Mouse (Mus musculus): ENCODE measurements around the gene Mapk6. TPM values are rescaled to one million over a fixed set of nuclear protein-coding genes. Genes with fewer than 3 reads are reported as not detected.

Gene Mapk6
- total and polyA plus RNA-seq, 3 experiments: 19.6 to 91.0 (median 44.1) TPM

DNA sequence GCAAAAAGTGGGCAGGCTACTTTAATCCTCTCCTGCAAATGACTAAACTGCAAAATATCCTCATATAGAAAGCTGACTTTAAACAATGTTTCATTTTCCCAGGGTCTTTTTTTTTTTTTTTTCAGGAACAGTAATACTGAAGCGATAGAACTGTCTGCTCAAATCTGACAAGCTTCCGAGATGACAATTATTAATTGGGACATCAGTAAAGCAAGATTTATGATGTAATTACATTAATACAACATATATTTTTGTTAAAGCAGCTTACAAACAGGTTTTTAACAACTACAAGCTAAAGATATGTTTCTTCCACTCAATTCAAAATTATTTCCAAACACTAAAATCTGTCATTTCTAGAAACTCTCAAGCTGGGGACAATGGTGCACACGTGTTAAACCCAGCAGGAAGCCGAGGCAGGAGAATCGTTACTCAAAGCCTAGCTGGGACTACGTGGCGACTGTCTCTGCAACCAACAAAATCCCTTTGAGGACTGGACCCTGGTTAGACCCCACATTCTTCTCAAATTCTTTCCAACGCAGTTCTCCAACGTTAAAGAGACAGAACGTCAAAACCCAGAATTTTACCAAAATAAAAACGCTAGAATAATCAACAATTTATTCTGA lies 1.5 kb downstream of the Mapk6 start:
- Histone ChIP-seq H3K9ac (ENCODE audit: control insufficient read depth, low read depth, low read length, poor library complexity, severe bottlenecking) (peak overlapping the region; percentile 99), H3K36me3 (ENCODE audit: control insufficient read depth in 1 of 2, insufficient read depth in 2 of 2, low read length in 2 of 2) (peaks cover 0 to 26% of the 10 kb centered on the region in 2 experiments; a peak in 2 of 4 replicates), H3K9me3 (replicated peaks; ENCODE audit: insufficient read depth, low read length) (no peaks in the 10 kb centered on the region), H3K4me3 (ENCODE audit: control insufficient read depth in 1 of 2, insufficient read depth in 1 of 2, low read depth in 2 of 2, low read length in 2 of 2) (peak overlapping the region; percentile 66 to 70), H3K27me3 (ENCODE audit: control insufficient read depth in 1 of 2, insufficient read depth in 2 of 2, low read length in 2 of 2) (no peaks in the 10 kb centered on the region), H3K4me1 (ENCODE audit: control insufficient read depth in 1 of 2, insufficient read depth in 2 of 2, low read length in 2 of 2) (peaks cover 9 to 17% of the 10 kb centered on the region in 2 experiments), H3K27ac (ENCODE audit: control insufficient read depth, low read depth, low read length) (peak overlapping the region; percentile 58), H3K79me2 (ENCODE audit: control insufficient read depth, insufficient read depth, low read length, poor library complexity) (peaks cover 46% of the 10 kb centered on the region)
- peak; percentile 54 for DNase-seq (ENCODE audit: low read depth, low spot score)
- TF ChIP-seq TCF12 (IDR thresholded peaks at IDR 0.05; ENCODE audit: low read depth, low read length): no peak
- no peak for TF ChIP-seq ZMIZ1 (IDR thresholded peaks at IDR 0.05; ENCODE audit: low read depth, low read length)
- TF ChIP-seq UBTF (IDR thresholded peaks at IDR 0.05; ENCODE audit: borderline replicate concordance, insufficient read depth, low read depth, low read length): no peak
- no peak for TF ChIP-seq RAD21 (IDR thresholded peaks at IDR 0.05; ENCODE audit: low read depth, low read length)
- TF ChIP-seq GABPA (IDR thresholded peaks at IDR 0.05; ENCODE audit: low read depth, low read length): no peak
- TF ChIP-seq USF2 (IDR thresholded peaks at IDR 0.05; ENCODE audit: borderline replicate concordance in 1 of 2, insufficient read depth in 1 of 2, low read depth in 1 of 2, low read length in 2 of 2): no peak
- TF ChIP-seq USF1 (IDR thresholded peaks at IDR 0.05; ENCODE audit: low read depth, low read length): peak; percentile 23; the same call in 1 of the 2 replicates
- TF ChIP-seq E2F4 (IDR thresholded peaks at IDR 0.05; ENCODE audit: borderline replicate concordance, low read depth, low read length): no peak
- TF ChIP-seq SIN3A (IDR thresholded peaks at IDR 0.05; ENCODE audit: low read length): peak; percentile 54; the same call in 1 of the 2 replicates
- TF ChIP-seq CTCF (IDR thresholded peaks at IDR 0.05 in 2 of 3, conservative IDR thresholded peaks at IDR 0.05 in 1 of 3; ENCODE audit: control insufficient read depth in 1 of 3, insufficient read depth in 1 of 3, low read depth in 2 of 3, low read length in 3 of 3, poor library complexity in 1 of 3, severe bottlenecking in 1 of 3): no peak
- TF ChIP-seq NELFE (IDR thresholded peaks at IDR 0.05; ENCODE audit: low read depth, low read length): no peak
- TF ChIP-seq BHLHE40 (IDR thresholded peaks at IDR 0.05; ENCODE audit: borderline replicate concordance, low read depth, low read length): no peak
- 0 out of 2 replicates have a peak, but pooled peaks have one; percentile 3 for TF ChIP-seq RCOR1 (IDR thresholded peaks at IDR 0.05; ENCODE audit: low read depth, low read length)
- TF ChIP-seq TAL1 (IDR thresholded peaks at IDR 0.05; ENCODE audit: low read length): no peak
- TF ChIP-seq EP300 (IDR thresholded peaks at IDR 0.05; ENCODE audit: low read depth in 1 of 2, low read length in 2 of 2): no peak; a peak in 1 of 4 replicates
- no peak for TF ChIP-seq POLR2AphosphoS2 (IDR thresholded peaks at IDR 0.05; ENCODE audit: low read length)
- TF ChIP-seq ETS1 (IDR thresholded peaks at IDR 0.05; ENCODE audit: low read depth, low read length): no peak
- TF ChIP-seq MEF2A (IDR thresholded peaks at IDR 0.05; ENCODE audit: extremely low read depth, insufficient replicate concordance, low read depth, low read length, poor library complexity, severe bottlenecking): no peak
- no peak for TF ChIP-seq NRF1 (IDR thresholded peaks at IDR 0.05; ENCODE audit: insufficient read depth, low read depth, low read length, poor library complexity, severe bottlenecking)
- 0 out of 2 replicates have a peak, but pooled peaks have one; percentile 28 for TF ChIP-seq CHD1 (IDR thresholded peaks at IDR 0.05; ENCODE audit: low read depth, low read length)
- no peak for TF ChIP-seq MYB (IDR thresholded peaks at IDR 0.05; ENCODE audit: low read depth, low read length)
- no peak for TF ChIP-seq ZNF384 (IDR thresholded peaks at IDR 0.05; ENCODE audit: low read depth, low read length)
- TF ChIP-seq POLR2AphosphoS5 (IDR thresholded peaks at IDR 0.05; ENCODE audit: borderline replicate concordance, low read depth, low read length): no peak
- TF ChIP-seq JUND (IDR thresholded peaks at IDR 0.05; ENCODE audit: low read depth, low read length): no peak
- TF ChIP-seq MAX (IDR thresholded peaks at IDR 0.05; ENCODE audit: low read length): peak; percentile 79
- TF ChIP-seq MAFK (IDR thresholded peaks at IDR 0.05; ENCODE audit: borderline replicate concordance, low read depth, low read length): no peak
- TF ChIP-seq TBP (IDR thresholded peaks at IDR 0.05; ENCODE audit: low read depth, low read length): no peak
- TF ChIP-seq MYC (IDR thresholded peaks at IDR 0.05; ENCODE audit: low read depth, low read length): peak; percentile 64; the same call in 1 of the 2 replicates
- TF ChIP-seq GATA1 (IDR thresholded peaks at IDR 0.05; ENCODE audit: low read depth, low read length): no peak
- TF ChIP-seq MAZ (IDR thresholded peaks at IDR 0.05; ENCODE audit: low read depth, low read length): no peak
- TF ChIP-seq POLR2A (IDR thresholded peaks at IDR 0.05; ENCODE audit: control insufficient read depth in 1 of 2, insufficient read depth in 1 of 2, low read depth in 1 of 2, low read length in 2 of 2, poor library complexity in 1 of 2): no peak
- TF ChIP-seq MXI1 (IDR thresholded peaks at IDR 0.05; ENCODE audit: low read depth, low read length): peak; percentile 90
- TF ChIP-seq ELF1 (IDR thresholded peaks at IDR 0.05; ENCODE audit: low read depth, low read length): no peak
- no peak for TF ChIP-seq SMC3 (IDR thresholded peaks at IDR 0.05; ENCODE audit: low read depth, low read length)
- no peak for TF ChIP-seq CHD2 (IDR thresholded peaks at IDR 0.05; ENCODE audit: low read length)
- peak; percentile 6; the same call in 1 of the 2 replicates for TF ChIP-seq HCFC1 (IDR thresholded peaks at IDR 0.05; ENCODE audit: low read depth, low read length)
- no peak for TF ChIP-seq KAT2A (conservative IDR thresholded peaks at IDR 0.05; ENCODE audit: low read depth, low read length)
